Mouse (Mus musculus) left cerebral cortex, adult 18-20 months (tissue): ENCODE measurements around the gene Runx2. TPM values are rescaled to one million over a fixed set of nuclear protein-coding genes. Genes with fewer than 3 reads are reported as not detected.

Experiments
- DNase-seq, 2 experiments: peaks; one replicate each; pipeline ENCODE4 v3.0.0; 2021 to 2022; ENCODE audit warnings: low spot score in 2 of 2, mixed read lengths in 1 of 2
- total RNA-seq, 2 experiments: library from RNA; stranded (reverse); gene quantifications; 2 replicates each; pipeline ENCODE4 v1.2.3; 2021

Gene Runx2
- total RNA-seq, 2 experiments from 2014 or later, result 9.7 to 10.2 TPM

- DNase-seq, result no peak
Measured at GRCm38 (mm10) chr17:44601317-44602021, 213.1 kb downstream of the Runx2 start.

GRCm38 (mm10) chr17:44599856-44600255 lies 214.7 kb downstream of the Runx2 start:
- no peak for DNase-seq

- DNase-seq, result no peak
Measured at GRCm38 (mm10) chr17:44599132-44599531, 215.5 kb downstream of the Runx2 start.

GRCm38 (mm10) chr17:44597918-44598504 lies 216.6 kb downstream of the Runx2 start:
- DNase-seq, result no peak

- no peak for DNase-seq
Measured at GRCm38 (mm10) chr17:44592737-44593090, 221.9 kb downstream of the Runx2 start.

- DNase-seq, result no peak
Measured at GRCm38 (mm10) chr17:44592067-44592736, 222.4 kb downstream of the Runx2 start.

- DNase-seq, result no peak
Measured at GRCm38 (mm10) chr17:44588470-44588869, 226.1 kb downstream of the Runx2 start.

- no peak for DNase-seq
Measured at GRCm38 (mm10) chr17:44588020-44588419, 226.6 kb downstream of the Runx2 start.

- no peak for DNase-seq
Measured at GRCm38 (mm10) chr17:44586196-44586595, 228.4 kb downstream of the Runx2 start.

- DNase-seq, result no peak
Measured at GRCm38 (mm10) chr17:44584781-44585180, 229.8 kb downstream of the Runx2 start.

- DNase-seq, result no peak
Measured at GRCm38 (mm10) chr17:44577791-44578190, 236.8 kb downstream of the Runx2 start.

- DNase-seq, result no peak
Measured at GRCm38 (mm10) chr17:44570899-44571298, 243.7 kb downstream of the Runx2 start.

GRCm38 (mm10) chr17:44569020-44569621 lies 245.5 kb downstream of the Runx2 start:
- no peak for DNase-seq

GRCm38 (mm10) chr17:44566992-44567391 lies 247.6 kb downstream of the Runx2 start:
- no peak for DNase-seq

GRCm38 (mm10) chr17:44565884-44566515 lies 248.6 kb downstream of the Runx2 start:
- no peak for DNase-seq

- DNase-seq, result peak in 1 of 2 experiments; percentile 13
Measured at GRCm38 (mm10) chr17:44565311-44565831, 249.2 kb downstream of the Runx2 start.

- DNase-seq, result no peak
Measured at GRCm38 (mm10) chr17:44564611-44565198, 249.9 kb downstream of the Runx2 start.

- no peak for DNase-seq
Measured at GRCm38 (mm10) chr17:44560016-44560415, 254.6 kb downstream of the Runx2 start.

- DNase-seq, result no peak
Measured at GRCm38 (mm10) chr17:44557199-44558111, 257.1 kb downstream of the Runx2 start.

- DNase-seq, result no peak
Measured at GRCm38 (mm10) chr17:44554941-44555340, 259.7 kb downstream of the Runx2 start.
